Mouse (Mus musculus): ENCODE measurements around the gene Ambp.

Gene Ambp

GRCm38 (mm10) chr4:63118639-63119437 lies 35.8 kb downstream of the Ambp start:
- DNase-seq, result peak; percentile 84

- no peak for DNase-seq
These were observed 48.9 kb downstream of the Ambp start for GRCm38 (mm10) chr4:63105651-63106050.

- no peak for DNase-seq
These were observed 52.6 kb downstream of the Ambp start for GRCm38 (mm10) chr4:63102025-63102424.

DNA sequence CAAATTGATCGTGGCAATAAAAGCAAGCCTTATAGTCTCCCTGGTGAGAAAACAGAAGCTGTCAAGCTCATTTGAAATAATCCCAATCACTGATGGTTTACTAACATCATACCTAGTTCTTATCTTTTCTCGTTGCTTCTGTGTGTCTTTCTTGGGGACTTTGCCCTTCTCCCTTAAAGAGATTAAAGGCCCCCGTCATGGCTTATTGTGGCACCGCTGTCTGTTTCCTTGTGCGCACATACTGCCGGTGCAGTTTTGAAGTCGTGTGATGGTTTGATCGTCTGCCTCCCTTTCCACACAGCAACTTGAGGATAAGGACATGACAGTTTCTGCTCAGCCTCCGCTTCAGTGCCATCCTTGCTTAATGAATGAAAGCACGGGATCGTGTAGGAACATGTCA lies 54.1 kb downstream of the Ambp start:
- no peak for DNase-seq

DNA sequence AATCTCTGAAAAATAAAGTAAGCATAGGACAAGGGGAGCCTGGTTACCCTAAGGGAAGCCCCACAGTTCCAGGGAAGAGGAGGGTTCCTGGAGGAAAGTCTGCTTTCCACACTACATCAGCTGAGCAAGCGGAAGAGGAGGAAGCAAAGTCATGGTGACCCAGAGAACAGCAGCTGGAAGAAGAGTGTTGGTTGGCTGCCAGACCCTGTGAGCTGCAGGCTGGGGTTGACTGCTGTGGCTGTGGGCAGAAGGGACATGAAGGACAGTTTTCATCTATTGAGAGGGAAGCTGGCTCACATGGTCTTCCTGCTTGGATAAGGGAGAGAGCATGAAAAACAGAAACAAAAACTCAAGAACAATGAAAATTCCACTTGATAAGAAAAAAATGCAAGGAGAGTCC lies 57.0 kb downstream of the Ambp start:
- DNase-seq, result no peak
